Mouse (Mus musculus) cerebellum, adult 11-12 months (tissue): ENCODE data around the gene Sipa1l3.
A peak's percentile ranks its signal among the peaks of the same experiment; 100 is the strongest.

Experiments used
- DNase-seq: peaks from one replicate; pipeline ENCODE4 v3.0.0; 2022

Gene Sipa1l3

GRCm38 (mm10) chr7:29328984-29329383 lies 189.5 kb downstream of the Sipa1l3 start:
- no peak for DNase-seq

GRCm38 (mm10) chr7:29327087-29327486 lies 191.4 kb downstream of the Sipa1l3 start:
- DNase-seq = no peak

- no peak for DNase-seq
Observed at GRCm38 (mm10) chr7:29319337-29320307, 198.8 kb downstream of the Sipa1l3 start.

GRCm38 (mm10) chr7:29318115-29318911 lies 200.1 kb downstream of the Sipa1l3 start:
- DNase-seq = peak; percentile 51

GRCm38 (mm10) chr7:29317558-29317957 lies 200.9 kb downstream of the Sipa1l3 start:
- DNase-seq = peak; percentile 61

GRCm38 (mm10) chr7:29316976-29317375 lies 201.5 kb downstream of the Sipa1l3 start:
- peak; percentile 76 for DNase-seq

GRCm38 (mm10) chr7:29316137-29316734 lies 202.2 kb downstream of the Sipa1l3 start:
- no peak for DNase-seq

- DNase-seq = peak; percentile 55
Observed at GRCm38 (mm10) chr7:29314844-29315628, 203.4 kb downstream of the Sipa1l3 start.

- peak; percentile 40 for DNase-seq
Observed at GRCm38 (mm10) chr7:29313572-29314261, 204.7 kb downstream of the Sipa1l3 start.

GRCm38 (mm10) chr7:29313051-29313450 lies 205.4 kb downstream of the Sipa1l3 start:
- DNase-seq = peak; percentile 21

GRCm38 (mm10) chr7:29309749-29310148 lies 208.7 kb downstream of the Sipa1l3 start:
- no peak for DNase-seq

GRCm38 (mm10) chr7:29309221-29309721 lies 209.2 kb downstream of the Sipa1l3 start:
- peak; percentile 73 for DNase-seq

- DNase-seq = peak; percentile 96
Observed at GRCm38 (mm10) chr7:29307350-29308104, 210.9 kb downstream of the Sipa1l3 start.

- peak; percentile 52 for DNase-seq
Observed at GRCm38 (mm10) chr7:29306619-29307018, 211.8 kb downstream of the Sipa1l3 start.

- DNase-seq = no peak
Observed at GRCm38 (mm10) chr7:29306108-29306507, 212.3 kb downstream of the Sipa1l3 start.

GRCm38 (mm10) chr7:29305263-29305988 lies 213.0 kb downstream of the Sipa1l3 start:
- peak; percentile 71 for DNase-seq

- DNase-seq = peak; percentile 76
Observed at GRCm38 (mm10) chr7:29304463-29305262, 213.8 kb downstream of the Sipa1l3 start.

- peak; percentile 92 for DNase-seq
Observed at GRCm38 (mm10) chr7:29303738-29304462, 214.5 kb downstream of the Sipa1l3 start, which contains the start of gene Dpf1. TSS of gene Dpf1 (plus strand) at chr7:29303951.
